Mouse (Mus musculus): Measurements from ENCODE around the gene Rpl23a.
A peak's percentile ranks its signal among the peaks of the same experiment; 100 is the strongest.

Rpl23a gene

DNA sequence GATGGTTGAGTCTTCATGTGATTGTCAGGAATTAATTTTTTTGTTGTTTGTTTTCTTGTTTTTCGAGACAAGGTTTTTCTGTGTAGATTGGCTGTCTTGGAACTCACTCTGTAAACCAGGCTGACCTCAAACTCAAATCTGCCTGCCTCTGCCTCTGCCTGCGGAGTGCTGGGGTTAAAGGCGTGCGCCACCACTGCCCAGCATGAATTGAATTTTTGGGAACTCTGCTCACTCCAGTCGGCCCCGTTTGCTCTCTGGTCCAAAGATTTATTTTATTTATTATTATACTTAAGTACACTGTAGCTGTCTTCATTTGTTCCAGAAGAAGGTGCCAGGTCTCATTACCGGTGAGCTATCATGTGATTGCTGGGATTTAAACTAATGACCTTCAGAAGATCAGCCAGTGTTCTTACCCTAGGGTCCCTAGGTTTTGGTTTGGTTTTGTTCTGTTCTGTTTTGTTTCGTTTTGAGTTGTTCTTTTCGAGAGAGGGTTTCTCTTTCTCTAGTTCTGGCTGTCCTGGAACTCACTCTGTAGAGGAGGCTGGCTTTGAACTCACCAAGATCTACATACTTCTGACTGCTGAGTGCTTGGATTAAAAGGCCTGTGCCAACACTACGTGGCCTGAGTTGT lies 615 bp upstream of the Rpl23a start:
- DNase-seq (ENCODE audit: low spot score): no peak

DNA sequence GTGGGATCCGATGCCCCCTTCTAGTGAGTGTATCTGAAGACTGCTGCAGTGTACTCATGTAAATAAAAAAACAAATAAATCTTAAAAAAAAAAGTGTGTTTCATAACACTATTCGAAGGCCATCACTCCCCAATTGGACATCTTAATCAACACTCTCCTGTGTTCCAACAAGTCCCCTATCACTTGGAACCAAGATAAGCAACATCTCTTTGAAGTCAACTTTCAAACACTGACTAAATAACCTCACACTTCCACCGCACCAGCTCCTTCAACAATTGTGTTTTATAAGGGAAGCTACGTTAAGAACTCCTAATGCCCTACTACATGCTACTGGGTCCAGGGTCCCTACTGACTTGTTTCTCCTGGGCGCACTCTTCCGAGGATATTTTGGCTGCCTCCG lies 934 bp downstream of the Rpl23a start:
- no peak for DNase-seq (ENCODE audit: low spot score)

DNA sequence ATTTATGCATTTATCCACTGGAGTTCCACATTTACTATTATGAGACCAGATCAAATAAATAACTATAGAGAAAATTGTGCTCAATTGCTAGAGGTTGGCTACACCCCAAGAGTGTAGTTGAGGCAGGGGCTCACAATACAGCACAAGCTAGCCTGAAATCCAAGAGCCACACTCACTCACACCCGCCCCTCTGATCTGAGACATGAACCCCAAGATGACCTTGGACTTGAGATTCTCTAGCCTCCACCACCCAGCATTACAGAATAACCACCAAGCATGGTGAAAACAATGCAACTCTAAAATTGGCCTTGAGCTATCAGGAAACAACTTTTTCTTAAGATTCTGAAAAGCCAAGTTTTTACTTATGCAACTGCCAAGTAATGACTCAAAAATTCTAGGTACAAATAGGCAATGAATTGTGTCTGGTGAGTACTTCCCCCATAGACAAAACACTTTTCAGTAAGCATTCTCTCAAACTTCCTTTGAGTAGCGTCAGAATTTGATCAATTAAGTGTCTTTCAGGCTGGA lies 1.5 kb downstream of the Rpl23a start:
- DNase-seq (ENCODE audit: low spot score): no peak

DNA sequence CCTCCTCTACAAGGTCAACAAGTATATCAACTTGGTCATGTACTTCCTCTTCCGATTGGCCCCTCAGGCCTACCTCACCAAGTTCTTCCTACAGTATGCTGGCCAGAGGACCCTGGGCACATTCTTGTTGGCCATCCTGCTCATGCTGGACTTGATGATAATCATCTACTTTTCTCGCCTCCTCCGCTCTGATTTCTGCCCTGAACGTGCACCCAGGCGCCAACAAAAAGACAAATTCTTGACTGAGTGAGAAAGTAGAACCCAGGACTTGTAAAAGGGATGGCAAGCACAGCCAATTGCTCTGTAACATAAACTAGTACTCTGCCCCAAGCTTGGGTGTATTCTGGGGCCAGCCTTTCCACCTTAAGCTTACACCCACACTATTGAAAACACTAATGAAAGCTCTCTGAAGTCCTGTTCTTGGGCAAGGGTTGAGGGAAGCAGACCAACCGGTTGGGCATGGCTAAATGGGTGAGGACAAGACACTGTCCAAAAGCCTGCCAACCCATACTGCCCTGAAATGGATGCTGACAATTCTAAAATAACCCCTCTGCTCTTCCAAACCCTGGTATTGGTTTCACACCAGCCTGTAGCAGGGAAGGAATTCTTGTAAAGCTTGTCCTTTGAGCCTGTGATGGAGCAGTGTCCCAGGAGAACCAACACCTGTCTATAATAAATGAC lies 3.2 kb downstream of the Rpl23a start:
- DNase-seq (ENCODE audit: low spot score): no peak

DNA sequence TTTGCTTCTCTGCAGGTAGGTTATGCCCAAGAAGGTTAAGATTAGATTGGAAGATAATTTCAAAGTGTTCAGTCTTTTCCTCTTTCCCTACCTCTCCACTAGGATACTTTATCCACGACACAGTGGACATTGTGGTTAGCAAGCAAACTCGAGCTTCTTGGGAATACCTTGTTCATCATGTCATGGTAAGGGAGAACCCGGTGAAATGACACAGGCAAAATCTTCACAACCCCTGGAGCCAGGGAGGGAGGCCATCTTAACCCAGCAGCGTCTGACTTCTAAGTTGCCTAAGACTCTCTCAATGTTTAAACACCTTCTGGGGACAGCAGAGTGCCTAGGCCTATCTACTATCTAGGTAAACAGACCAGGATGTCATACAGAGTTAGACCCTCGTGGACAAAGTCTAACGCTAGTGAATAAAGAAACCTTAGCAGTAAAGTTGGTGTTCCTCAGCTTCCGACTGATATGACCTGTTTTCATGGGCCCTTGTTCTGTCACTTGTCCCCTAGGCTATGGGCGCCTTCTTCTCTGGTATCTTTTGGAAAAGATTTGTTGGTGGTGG lies 3.9 kb downstream of the Rpl23a start:
- no peak for DNase-seq (ENCODE audit: low spot score)

DNA sequence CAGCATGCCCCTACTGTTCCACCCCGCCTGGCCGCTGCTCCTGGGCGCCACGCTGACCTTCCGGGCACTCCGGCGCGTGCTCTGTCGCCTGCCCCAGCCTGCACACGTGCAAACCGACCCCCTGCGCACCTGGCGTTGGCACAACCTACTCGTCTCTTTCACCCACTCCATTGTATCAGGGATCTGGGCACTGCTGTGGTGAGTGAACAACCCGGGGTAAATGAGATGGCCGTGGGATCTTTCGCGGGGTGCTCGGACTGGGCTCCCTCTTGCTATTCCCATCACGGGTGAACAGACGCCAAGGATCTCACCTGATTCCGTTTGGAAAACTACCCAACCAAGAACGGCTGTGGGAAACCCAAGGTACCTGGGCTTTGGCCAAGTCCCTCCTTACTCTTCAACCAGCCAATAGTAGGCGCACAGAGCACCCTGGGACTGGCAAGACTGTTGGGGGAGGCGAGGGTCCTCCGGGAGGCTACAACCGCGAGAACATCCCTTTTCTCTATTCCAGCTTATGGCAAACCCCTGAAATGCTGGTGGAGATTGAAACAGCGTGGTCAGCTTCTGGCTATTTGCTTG lies 4.4 kb downstream of the Rpl23a start:
- no peak for DNase-seq (ENCODE audit: low spot score)

DNA sequence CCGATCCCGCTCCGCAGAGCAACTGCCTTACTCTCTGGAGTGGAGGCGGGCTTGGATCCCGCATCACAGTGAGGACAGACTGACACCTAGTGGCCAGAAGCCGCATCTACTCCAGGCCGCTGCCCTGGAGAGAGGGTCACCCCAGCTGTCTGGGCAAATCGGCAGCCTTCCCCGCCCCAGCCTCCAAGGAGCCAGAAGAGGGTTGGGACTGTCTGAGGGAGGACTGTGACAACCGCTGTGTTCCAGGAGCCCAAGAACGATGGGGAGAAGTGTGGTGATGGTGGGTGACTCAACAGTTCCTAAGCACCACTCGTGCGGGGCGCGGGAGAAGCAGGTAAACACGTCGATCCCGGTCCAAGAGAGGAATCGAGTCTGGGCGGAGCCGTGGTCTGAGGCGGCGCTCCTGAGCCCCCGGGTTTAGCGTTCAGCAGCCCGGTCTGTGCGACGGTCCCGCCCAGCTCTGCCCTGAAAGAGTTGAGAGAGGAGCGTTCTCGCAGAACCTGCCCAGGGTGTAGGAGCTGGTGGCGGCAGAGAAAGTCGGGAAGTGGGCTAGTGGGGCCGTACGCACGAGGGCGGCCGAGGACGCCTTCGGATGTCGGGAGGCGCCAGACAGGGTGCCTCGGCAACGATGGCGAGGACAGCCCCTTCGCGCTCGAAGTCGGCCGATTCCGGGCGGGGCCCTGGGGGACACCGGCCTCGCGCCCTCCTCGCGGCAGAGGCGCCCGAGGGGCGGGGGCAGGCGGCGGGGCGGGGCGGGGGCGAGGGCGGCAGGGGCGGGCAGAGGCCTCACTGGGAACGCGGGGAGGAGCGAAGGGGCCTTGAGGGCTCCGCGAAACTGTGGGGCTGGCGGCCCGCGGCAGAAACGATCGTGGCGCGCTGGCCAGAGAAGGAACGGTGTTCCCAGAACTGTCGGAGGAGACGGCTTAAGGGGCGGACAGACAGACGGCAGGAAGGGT lies 5.2 kb downstream of the Rpl23a start:
- DNase-seq (ENCODE audit: low spot score): peak; percentile 87

DNA sequence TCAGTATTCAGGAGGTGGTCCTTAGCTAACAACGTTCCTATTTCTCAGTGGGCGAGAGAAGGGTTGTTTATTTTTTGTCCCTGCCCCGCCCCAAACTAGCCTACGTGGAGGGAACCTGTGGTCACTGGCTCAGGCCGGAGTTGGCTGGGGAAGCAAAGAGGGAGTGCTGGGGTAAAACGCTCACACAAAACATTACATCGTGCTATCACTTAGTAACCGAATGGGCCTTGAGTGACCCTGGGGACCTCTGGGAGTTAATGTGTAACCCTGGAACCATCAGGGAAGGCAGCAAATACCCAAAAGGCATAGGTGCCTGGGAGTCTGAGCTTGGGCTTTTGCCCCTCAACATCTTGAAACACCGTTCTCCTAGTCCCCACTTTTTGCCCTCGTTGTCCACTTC lies 5.9 kb downstream of the Rpl23a start:
- DNase-seq (ENCODE audit: low spot score): no peak

DNA sequence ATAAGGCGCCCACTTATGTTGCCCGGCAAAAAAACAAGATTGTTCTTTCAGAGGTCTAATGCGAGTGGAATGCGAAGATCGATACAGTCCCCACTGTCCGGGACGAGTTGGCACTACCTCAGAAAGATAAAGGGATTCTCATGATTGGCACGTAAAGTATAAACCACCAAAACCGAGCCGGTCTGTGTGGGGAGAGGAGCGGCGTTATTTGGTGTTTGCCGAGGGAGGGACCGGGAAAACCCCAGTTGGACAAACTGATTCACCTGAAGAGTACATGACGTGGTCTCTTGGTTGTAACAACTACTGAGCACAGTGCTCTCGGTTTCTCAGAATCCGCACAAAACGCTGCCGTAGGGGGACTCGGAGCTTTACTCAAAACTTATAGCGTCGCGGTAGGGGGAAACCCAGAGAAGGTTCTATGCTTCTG lies 6.5 kb downstream of the Rpl23a start:
- DNase-seq (ENCODE audit: low spot score): peak; percentile 51

DNA sequence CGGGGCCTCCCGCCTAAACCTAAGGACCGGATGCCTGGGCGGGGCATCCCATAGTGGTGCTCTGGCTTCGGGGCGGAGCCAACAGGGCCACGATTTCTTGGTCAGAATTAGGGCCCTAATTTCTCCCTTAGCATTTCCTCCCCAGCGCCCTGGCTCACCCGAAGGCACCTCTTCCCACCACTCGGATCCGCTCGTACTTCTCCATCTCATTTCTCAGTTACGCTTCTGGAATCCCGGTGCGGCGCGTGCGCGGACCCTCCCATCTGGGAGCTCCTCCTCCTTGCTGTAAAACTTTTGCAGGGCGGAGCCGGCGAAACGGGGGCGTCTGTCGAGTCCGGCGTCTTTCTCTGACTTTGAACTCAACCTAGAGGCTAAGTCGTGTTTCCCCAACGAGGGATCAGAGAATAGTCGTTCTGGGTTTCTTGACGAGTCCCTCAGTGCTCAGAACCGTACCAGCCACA lies 7.0 kb downstream of the Rpl23a start, which contains the start of the genes Nek8 and Tlcd1:
Gene Nek8 (minus strand): TSS at position 274 of the 461 bp plus-strand sequence.
Gene Tlcd1 (plus strand): TSS at position 310 of the 461 bp plus-strand sequence.
- peak; percentile 89 for DNase-seq (ENCODE audit: low spot score)

DNA sequence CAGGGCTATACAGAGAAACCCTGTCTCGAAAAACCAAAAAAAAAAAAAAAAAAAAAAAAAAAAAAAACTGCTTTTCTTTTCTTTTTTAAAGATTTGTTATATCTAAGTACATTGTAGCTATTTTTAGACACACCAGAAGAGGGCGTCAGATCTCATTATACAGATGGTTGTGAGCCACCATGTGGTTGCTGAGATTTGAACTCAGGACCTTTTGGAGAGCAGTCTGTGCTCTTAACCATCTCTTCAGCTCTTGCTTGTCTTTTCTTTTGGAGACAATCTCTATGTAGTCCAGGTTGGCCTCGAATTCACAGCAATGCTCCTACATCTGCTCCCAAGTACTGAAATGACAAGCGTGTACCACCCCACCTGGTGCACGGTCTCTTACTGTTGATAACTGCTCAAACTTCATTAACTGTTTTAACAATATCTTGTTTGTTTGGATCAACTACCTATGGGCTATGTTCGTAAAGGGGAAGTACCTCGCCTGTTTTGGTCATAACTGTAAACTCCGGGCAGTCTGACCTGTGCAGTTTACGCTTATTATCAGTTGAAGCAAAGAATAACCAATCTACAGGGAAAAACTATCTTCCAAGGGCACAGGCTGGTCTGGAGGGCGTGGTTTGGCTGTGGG lies 7.5 kb downstream of the Rpl23a start:
- no peak for DNase-seq (ENCODE audit: low spot score)

DNA sequence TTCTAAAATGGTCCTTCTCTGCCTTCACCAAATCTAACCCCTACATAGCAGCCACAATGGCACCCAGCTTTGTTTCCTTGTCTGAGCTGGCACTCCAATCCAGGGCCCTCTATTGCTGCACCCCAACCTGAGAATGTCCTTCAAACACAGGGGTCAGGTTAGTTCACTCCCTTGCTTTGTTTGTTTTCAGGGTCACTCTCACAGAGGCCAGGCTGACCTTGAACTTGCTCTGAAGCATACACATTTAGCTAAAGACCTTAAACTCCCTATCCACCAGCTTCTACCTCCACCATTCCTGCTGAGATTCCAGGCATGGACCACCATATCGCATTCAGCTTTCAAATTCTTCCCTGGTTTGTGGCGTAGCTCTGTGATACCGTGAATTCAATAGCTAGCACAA lies 8.9 kb downstream of the Rpl23a start:
- DNase-seq (ENCODE audit: low spot score): no peak

DNA sequence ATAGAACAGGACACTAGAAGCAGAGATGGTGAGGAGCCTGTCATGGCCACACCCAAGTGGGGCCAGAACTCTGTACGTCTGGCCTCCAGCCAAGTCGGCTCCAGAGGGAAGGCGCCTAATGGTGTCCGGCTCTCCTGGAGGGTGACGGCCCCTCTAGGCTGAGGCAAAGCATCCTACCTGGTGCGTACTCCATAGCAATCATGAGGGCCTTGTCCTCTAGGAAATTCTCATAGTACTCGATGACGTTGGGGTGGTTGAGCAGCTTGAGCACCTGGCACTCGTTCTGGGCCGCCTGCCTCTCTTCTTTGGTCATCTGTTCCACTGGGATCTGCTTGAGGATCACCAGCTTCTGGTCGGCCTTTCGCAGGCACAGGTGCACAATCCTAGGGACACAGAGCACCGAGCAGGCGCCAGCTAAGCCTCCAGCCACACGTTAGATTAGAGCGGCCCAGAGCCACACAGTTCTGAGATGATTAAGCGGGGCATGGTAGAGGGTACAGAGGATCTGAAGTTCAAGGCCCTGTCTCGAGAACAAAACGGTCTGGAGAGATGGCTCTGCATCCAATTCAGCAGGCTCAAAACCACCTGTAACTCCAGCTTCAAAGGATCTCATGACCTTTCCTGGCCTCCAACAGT lies 10.5 kb downstream of the Rpl23a start:
- DNase-seq (ENCODE audit: low spot score): no peak

DNA sequence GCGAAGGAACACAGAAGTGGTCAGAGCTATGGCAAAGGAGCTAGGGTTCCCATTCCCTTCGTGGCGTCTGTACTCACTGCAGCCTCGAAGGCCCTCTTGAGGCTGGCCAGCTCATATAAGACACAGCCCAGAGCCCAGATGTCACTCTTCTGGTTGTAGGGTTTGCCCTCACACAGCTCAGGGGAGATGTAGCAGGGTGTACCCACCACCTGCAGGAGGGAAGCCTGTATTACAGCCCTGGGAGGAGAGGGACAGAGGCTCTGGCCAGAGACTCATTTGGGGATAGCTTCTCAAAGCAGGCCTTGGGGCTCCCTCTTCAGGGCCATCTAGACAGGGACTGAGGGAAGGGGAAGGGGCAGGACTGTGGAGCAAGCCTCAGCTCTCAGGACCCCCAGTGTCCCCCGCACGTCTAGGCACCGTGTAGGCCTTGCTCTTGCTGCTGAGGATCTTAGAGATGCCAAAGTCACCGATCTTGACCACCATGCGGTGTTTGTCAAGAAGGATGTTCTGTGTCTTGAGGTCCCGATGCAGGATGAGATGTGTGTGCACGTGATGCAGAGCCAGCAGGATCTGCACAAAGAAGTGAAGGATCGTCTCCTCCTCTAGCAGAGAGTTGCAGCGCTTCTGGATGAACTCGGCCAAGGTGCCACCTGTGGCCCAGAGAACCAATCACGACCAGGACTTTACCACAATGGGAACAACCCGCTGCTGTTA lies 11.2 kb downstream of the Rpl23a start:
- no peak for DNase-seq (ENCODE audit: low spot score)

DNA sequence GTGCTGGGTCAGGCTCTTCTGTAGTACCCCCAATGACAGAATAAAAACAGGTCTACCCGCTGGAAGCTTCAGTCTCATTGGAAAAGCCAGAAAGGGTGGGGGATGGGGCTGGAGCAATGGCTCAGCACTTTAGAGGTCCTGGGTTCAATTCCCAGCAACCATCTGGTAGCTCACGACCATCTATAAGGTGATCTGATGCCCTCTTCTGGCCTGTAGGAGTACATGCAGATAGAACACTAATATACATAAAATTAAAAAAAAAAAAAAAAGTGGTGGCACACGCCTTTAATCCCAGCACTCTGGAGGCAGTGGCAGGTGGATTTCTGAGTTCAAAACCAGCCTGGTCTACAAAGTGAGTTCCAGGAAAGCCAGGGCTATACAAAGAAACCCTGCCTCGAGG lies 12.1 kb downstream of the Rpl23a start:
- no peak for DNase-seq (ENCODE audit: low spot score)

DNA sequence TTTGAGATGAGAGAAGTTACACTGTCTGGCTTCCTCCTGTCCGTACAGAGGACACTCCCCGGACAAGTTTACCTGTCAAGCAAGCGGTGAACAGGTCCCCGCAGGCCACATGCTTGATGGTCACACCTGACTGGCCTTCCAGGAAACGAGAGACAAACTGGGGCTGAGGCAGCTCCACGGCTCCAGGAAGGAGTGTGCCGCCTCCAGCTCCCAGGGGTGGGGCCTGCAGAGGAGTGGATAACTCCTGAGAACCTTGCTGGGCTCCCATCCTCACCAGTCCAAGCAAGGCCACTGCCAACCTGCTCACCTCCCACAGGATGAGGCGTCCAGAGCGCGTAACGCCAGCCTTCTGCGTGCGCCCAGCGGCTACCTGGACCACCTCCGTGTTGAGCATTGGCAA lies 13.1 kb downstream of the Rpl23a start:
- no peak for DNase-seq (ENCODE audit: low spot score)

DNA sequence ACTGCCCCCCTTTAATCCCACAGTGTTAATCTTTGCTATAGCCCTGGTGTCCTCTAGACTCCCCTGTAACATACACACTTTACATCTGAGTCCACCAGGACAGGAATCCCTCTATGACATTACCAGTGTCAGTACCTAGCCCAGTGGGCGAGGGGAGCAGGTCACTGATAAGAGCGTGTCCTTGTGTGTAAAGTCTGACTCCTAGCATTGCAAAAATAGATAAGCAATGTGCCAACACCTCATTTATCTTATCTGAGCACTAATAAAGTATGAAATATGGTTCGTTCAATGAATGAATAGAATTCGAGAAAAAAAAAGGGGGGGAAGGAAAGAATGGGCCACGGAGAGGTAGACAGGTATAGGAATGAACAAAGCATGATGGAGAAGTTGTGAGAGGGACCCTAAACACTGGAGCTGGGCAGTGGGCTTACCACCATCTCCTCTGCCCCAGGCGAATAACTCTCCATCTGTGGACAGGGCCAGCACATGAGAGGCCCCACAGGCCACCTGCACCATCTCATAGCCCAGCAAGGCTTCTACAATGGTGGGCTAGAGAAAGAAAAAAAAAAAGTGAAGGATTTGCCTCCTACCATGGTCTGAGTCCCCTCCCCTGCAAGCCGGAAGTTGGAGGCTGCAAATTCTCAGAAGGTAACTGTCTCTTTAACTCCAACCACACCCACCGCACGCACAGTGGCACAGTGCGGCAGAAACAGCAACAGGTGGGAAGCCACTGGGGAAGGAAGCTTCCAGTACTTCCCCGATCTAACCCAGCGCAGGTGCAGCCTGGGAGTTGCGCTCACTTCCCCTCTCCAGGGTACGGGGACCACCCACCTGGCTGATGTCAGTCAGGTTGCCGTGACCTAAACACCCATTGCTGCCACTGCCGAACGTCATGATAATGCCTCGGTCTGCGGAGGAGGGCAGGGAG lies 14.6 kb downstream of the Rpl23a start:
- peak; percentile 75 for DNase-seq (ENCODE audit: low spot score)

DNA sequence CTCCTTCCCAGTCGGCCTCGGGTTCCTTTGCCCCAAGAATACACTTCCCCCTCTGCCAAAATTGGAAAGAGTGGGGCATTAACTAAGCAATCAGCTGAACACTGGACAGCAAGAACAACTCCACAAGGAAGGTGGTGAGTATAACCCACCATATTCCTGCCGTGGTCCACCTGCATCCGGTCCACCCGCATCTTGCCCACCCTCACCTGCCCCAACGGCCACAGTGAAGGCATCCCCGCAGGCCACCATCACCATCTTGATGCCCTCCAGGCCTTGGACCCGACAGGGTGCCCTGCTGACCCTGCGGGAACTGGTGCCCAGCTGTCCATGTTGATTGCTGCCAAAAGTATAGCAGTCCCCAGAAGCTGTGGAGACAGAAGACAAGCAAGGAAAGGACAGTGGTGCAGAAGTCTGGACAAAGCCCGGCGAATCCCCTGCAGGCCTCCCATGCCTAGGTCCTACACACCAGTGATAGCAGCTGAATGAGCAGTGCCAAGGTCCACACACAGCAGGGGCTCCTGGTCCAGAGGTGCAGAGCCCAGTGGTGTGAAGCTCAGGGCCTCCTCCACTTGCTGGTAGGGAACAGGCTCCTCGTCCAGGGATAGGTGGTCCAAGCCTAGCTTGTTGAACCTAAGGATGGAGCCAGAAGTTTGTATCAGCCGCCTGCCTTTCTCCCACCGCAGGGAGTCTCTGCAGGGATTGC lies 16.0 kb downstream of the Rpl23a start:
- no peak for DNase-seq (ENCODE audit: low spot score)
